Mouse (Mus musculus): ENCODE results near the gene Leng1.

DNA sequence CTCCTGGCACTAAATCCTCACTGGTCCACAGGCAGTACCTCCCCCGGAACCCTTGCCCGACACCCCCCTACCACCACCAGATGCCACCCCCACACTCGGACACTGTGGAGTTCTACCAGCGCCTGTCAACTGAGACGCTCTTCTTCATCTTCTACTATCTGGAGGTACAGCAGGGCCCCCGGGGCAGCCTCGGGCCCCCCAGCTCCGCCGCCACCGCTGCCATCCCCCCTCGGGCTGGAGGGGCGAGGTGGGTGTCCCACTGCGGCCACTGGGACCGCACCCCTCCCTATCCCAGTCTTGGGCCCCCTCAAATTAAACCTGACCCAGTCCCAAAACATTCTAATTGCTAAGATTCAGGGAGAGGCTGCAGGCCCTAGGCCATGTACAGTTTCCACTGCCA is 7.1 kb downstream of the Leng1 start:
- TF ChIP-seq CTCF (IDR thresholded peaks at IDR 0.05; ENCODE audit: insufficient read depth, low read depth, low read length), result no peak
- no peak for TF ChIP-seq POLR2A (IDR thresholded peaks at IDR 0.05; ENCODE audit: insufficient read depth, low read depth, low read length)
